Mouse (Mus musculus) erythroid progenitor cell, adult 5-6 weeks (primary cell): Measurements from ENCODE around the gene Sfrp2. TPM values are rescaled to one million over a fixed set of nuclear protein-coding genes. Genes with fewer than 3 reads are reported as not detected.

Source experiments
- ATAC-seq: replicated peaks from 2 replicates; pipeline ENCODE4 v1.8.0; 2016; ENCODE audit warnings: moderate number of reproducible peaks, mild to moderate bottlenecking, moderate TSS enrichment, inconsistent platforms; ENCODE audit not compliant: poor library complexity, low FRiP score, severe bottlenecking
- total RNA-seq, 2 experiments: library from RNA; stranded (forward) in 1 of 2; stranded (reverse) in 1 of 2; fragments of 150-400 nt in 1 of 2; fragments of 186-747, 209-891 nt in 1 of 2; gene quantifications; 2 replicates each; pipeline versions ENCODE4 v1.2.3 to v1.2.4; 2015 to 2017; ENCODE audit warnings: low replicate concordance in 2 of 2

Gene Sfrp2
- total RNA-seq, 2 experiments from 2014 or later = not detected

GRCm38 (mm10) chr3:83823774-83824173 lies 57.7 kb downstream of the Sfrp2 start:
- no peak for ATAC-seq

Other genes starting within 250 kb of the Sfrp2 start
- gene Tlr2, start 75.4 kb downstream of the Sfrp2 start, total RNA-seq (2015; ENCODE audit: low replicate concordance) = 8.4 and 8.6 TPM in 2 replicates
- 1.3 and 1.8 TPM in 2 replicates for gene Tlr2, start 75.4 kb downstream of the Sfrp2 start, total RNA-seq (2017; ENCODE audit: low replicate concordance)